Mouse (Mus musculus): ENCODE results near the gene Cyp2f2.

- no peak for TF ChIP-seq CTCF (IDR thresholded peaks at IDR 0.05)
- TF ChIP-seq EP300 (IDR thresholded peaks at IDR 0.05) = no peak
These were observed 10.1 kb downstream of the Cyp2f2 start for GRCm38 (mm10) chr7:27129811-27130210.
